Mouse (Mus musculus): Measurements from ENCODE around the gene Aox2.

Aox2 gene

GRCm38 (mm10) chr1:58288091-58288490 is 10.0 kb downstream of the Aox2 start:
- DNase-seq (ENCODE audit: low spot score in 2 of 2) = no peak

GRCm38 (mm10) chr1:58289863-58290469 is 11.8 kb downstream of the Aox2 start:
- no peak for DNase-seq (ENCODE audit: low spot score in 2 of 2)

GRCm38 (mm10) chr1:58291394-58292300 is 13.5 kb downstream of the Aox2 start:
- DNase-seq (ENCODE audit: low spot score in 2 of 2) = no peak

GRCm38 (mm10) chr1:58294730-58295129 is 16.6 kb downstream of the Aox2 start:
- DNase-seq (ENCODE audit: low spot score in 2 of 2) = no peak

- DNase-seq (ENCODE audit: low spot score in 2 of 2) = peak; percentile 39 to 48
Observed at GRCm38 (mm10) chr1:58296278-58296677, 18.2 kb downstream of the Aox2 start.

GRCm38 (mm10) chr1:58296821-58297220 is 18.7 kb downstream of the Aox2 start:
- no peak for DNase-seq (ENCODE audit: low spot score in 2 of 2)

- no peak for DNase-seq (ENCODE audit: low spot score in 2 of 2)
Observed at GRCm38 (mm10) chr1:58298347-58298746, 20.2 kb downstream of the Aox2 start.

- no peak for DNase-seq (ENCODE audit: low spot score in 2 of 2)
Observed at GRCm38 (mm10) chr1:58301073-58301472, 22.9 kb downstream of the Aox2 start.

- DNase-seq (ENCODE audit: low spot score in 2 of 2) = no peak
Observed at GRCm38 (mm10) chr1:58302015-58302414, 23.9 kb downstream of the Aox2 start.

- DNase-seq (ENCODE audit: low spot score in 2 of 2) = no peak
Observed at GRCm38 (mm10) chr1:58303009-58303408, 24.9 kb downstream of the Aox2 start.

- DNase-seq (ENCODE audit: low spot score in 2 of 2) = no peak
Observed at GRCm38 (mm10) chr1:58303726-58304125, 25.6 kb downstream of the Aox2 start.

GRCm38 (mm10) chr1:58304296-58304695 is 26.2 kb downstream of the Aox2 start:
- peak in 1 of 2 experiments; percentile 21 for DNase-seq (ENCODE audit: low spot score in 2 of 2)

- peak; percentile 35 to 66 for DNase-seq (ENCODE audit: low spot score in 2 of 2)
Observed at GRCm38 (mm10) chr1:58307181-58307580, 29.1 kb downstream of the Aox2 start.

GRCm38 (mm10) chr1:58308594-58308993 is 30.5 kb downstream of the Aox2 start:
- DNase-seq (ENCODE audit: low spot score in 2 of 2) = no peak

GRCm38 (mm10) chr1:58309853-58310252 is 31.7 kb downstream of the Aox2 start:
- no peak for DNase-seq (ENCODE audit: low spot score in 2 of 2)

- DNase-seq (ENCODE audit: low spot score in 2 of 2) = no peak
Observed at GRCm38 (mm10) chr1:58311221-58311864, 33.2 kb downstream of the Aox2 start.

GRCm38 (mm10) chr1:58313173-58313572 is 35.0 kb downstream of the Aox2 start:
- no peak for DNase-seq (ENCODE audit: low spot score in 2 of 2)

- no peak for DNase-seq (ENCODE audit: low spot score in 2 of 2)
Observed at GRCm38 (mm10) chr1:58315532-58315931, 37.4 kb downstream of the Aox2 start.

GRCm38 (mm10) chr1:58333222-58333621 is 55.1 kb downstream of the Aox2 start:
- no peak for DNase-seq (ENCODE audit: low spot score in 2 of 2)

- no peak for DNase-seq (ENCODE audit: low spot score in 2 of 2)
Observed at GRCm38 (mm10) chr1:58339901-58340300, 61.8 kb downstream of the Aox2 start.

- no peak for DNase-seq (ENCODE audit: low spot score in 2 of 2)
Observed at GRCm38 (mm10) chr1:58341576-58341975, 63.5 kb downstream of the Aox2 start.

GRCm38 (mm10) chr1:58343861-58344260 is 65.7 kb downstream of the Aox2 start:
- DNase-seq (ENCODE audit: low spot score in 2 of 2) = no peak

GRCm38 (mm10) chr1:58344570-58344969 is 66.4 kb downstream of the Aox2 start:
- DNase-seq (ENCODE audit: low spot score in 2 of 2) = no peak

Measured in urinary bladder, adult 18-20 months (tissue).